Mouse (Mus musculus): ENCODE results near the gene Shmt1. TPM values are rescaled to one million over a fixed set of nuclear protein-coding genes. Genes with fewer than 3 reads are reported as not detected.

Shmt1 gene
- polyA plus RNA-seq, 1 experiment from 2014 or later, result 34.5 TPM

DNA sequence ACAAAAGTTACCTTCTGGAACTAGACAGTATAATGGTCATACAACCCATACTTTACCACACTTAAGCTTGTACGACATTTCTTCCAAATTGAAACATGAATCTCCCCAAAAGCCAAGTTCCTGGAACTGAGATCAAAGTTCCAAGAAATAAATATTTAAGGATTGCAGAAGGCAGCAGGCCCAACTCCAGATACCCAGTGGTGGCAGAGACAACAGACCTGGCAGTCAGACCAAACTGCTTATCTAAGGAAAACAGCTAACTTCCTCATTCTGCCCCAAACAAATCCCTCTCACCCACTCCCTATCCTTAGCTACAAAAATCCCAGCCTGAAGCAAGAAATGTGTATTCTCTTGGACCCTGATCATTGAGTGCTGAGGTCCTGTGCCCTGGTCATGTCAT, 36.7 kb downstream of the Shmt1 start:
- no peak overlapping the region for H3K9ac ChIP-seq (ENCODE audit: low read depth, low read length)
- TF ChIP-seq CTCF (IDR thresholded peaks at IDR 0.05; ENCODE audit: low read depth), result no peak
- no peaks in the 10 kb centered on the region for H3K9me3 ChIP-seq (ENCODE audit: control insufficient read depth)
- no peak for ATAC-seq
- 56% methylated on average over 1 of the region's 1 CpGs for WGBS
- H3K36me3 ChIP-seq (ENCODE audit: control insufficient read depth, insufficient read depth), result peaks cover 7% of the 10 kb centered on the region; the same call in 1 of the 2 replicates
- H3K27ac ChIP-seq (ENCODE audit: low read depth, low read length), result no peak overlapping the region
- peaks cover 8% of the 10 kb centered on the region for H3K4me1 ChIP-seq (replicated peaks; ENCODE audit: control insufficient read depth, insufficient read depth, low read length)
- no peak overlapping the region for H3K4me2 ChIP-seq (replicated peaks; ENCODE audit: low read depth)
- no peaks in the 10 kb centered on the region for H3K27me3 ChIP-seq (replicated peaks; ENCODE audit: control insufficient read depth, insufficient read depth, low read length)
- no peak overlapping the region for H3K4me3 ChIP-seq (ENCODE audit: low read depth, low read length)

DNA sequence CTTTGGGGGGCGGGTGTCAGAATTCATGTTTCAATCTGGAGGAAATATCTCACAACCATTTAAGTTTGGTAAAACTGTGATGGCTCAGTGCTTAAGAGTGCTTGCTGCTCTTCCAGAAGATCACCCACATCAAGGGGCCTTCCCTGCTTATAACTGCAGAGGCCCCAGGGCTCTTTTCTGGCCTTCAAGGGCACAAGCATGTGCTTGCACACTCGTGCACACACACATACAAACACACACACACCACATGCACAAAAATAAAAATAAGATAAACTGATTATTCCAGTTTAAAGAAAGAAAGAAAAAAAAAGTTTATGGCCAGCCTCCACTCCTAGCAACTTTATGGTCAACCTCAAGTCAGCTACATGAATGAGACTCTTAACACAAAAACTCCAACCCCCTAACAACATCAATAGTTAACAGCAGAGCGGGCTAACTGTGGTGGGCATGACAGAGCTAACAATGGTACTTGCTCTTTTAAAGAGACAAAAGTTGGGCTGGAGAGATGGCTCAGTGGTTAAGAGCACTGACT, 37.3 kb downstream of the Shmt1 start:
- peaks cover 3% of the 10 kb centered on the region; the same call in 1 of the 2 replicates for H3K4me1 ChIP-seq (replicated peaks; ENCODE audit: control insufficient read depth, insufficient read depth, low read length)
- H3K9me3 ChIP-seq (ENCODE audit: control insufficient read depth), result no peaks in the 10 kb centered on the region
- TF ChIP-seq CTCF (IDR thresholded peaks at IDR 0.05; ENCODE audit: low read depth), result no peak
- no peak overlapping the region for H3K4me3 ChIP-seq (ENCODE audit: low read depth, low read length)
- no peak overlapping the region for H3K4me2 ChIP-seq (replicated peaks; ENCODE audit: low read depth)
- WGBS, result 83% methylated on average over 3 of the region's 3 CpGs
- H3K36me3 ChIP-seq (ENCODE audit: control insufficient read depth, insufficient read depth), result peaks cover 3% of the 10 kb centered on the region; the same call in 1 of the 2 replicates
- no peak for ATAC-seq
- no peak overlapping the region for H3K27ac ChIP-seq (ENCODE audit: low read depth, low read length)
- no peak overlapping the region for H3K9ac ChIP-seq (ENCODE audit: low read depth, low read length)
- no peaks in the 10 kb centered on the region for H3K27me3 ChIP-seq (replicated peaks; ENCODE audit: control insufficient read depth, insufficient read depth, low read length)

DNA sequence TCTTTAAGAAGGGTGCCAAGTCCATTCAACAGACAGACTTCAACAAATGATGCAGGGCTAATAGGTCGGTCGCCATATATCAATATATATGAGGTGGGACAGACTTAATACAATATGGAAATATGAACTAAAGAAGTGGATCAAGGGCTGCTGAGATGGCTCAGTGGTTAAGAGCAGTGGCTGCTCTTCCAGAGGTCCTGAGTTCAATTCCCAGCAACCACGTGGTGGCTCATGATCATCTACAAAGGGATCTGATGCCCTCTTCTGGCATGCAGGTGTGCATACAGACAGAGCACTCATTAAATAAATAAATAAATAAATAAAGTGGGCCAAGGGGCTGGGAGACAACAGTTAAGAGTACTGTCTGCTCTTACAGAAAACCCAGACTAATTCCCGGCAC, 39.4 kb downstream of the Shmt1 start:
- Histone ChIP-seq H3K27ac (ENCODE audit: low read depth, low read length) (no peak overlapping the region), H3K27me3 (replicated peaks; ENCODE audit: control insufficient read depth, insufficient read depth, low read length) (no peaks in the 10 kb centered on the region), H3K4me2 (replicated peaks; ENCODE audit: low read depth) (no peak overlapping the region), H3K36me3 (ENCODE audit: control insufficient read depth, insufficient read depth) (no peaks in the 10 kb centered on the region), H3K9me3 (ENCODE audit: control insufficient read depth) (no peaks in the 10 kb centered on the region), H3K4me3 (ENCODE audit: low read depth, low read length) (no peak overlapping the region), H3K4me1 (replicated peaks; ENCODE audit: control insufficient read depth, insufficient read depth, low read length) (peaks cover 3% of the 10 kb centered on the region; the same call in 1 of the 2 replicates), H3K9ac (ENCODE audit: low read depth, low read length) (no peak overlapping the region)
- WGBS, result 87% methylated on average over 4 of the region's 4 CpGs
- no peak for ATAC-seq
- TF ChIP-seq CTCF (IDR thresholded peaks at IDR 0.05; ENCODE audit: low read depth), result 0 out of 2 replicates have a peak, but pooled peaks have one; percentile 10

DNA sequence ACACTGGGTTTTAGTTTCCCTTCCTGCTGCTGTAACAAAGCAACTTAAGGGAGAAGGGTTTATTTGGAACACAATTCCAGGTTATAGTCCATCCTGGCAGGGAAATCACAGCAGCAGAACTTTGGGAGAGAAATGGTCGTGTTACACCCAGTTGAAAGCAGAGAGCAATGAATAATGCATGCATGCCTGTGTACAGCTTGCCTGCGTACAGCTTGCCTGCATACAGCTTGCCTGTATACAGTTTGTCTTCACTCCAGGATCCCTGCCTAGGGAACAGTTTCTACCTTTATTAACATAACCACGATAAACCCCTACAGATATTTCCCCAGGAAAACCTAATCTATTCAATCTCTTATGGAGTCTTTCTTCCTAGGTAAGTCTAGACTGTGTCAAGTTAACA, 40.7 kb downstream of the Shmt1 start:
- Histone ChIP-seq H3K4me3 (ENCODE audit: low read depth, low read length) (no peak overlapping the region), H3K9me3 (ENCODE audit: control insufficient read depth) (no peaks in the 10 kb centered on the region), H3K4me2 (replicated peaks; ENCODE audit: low read depth) (no peak overlapping the region), H3K27ac (ENCODE audit: low read depth, low read length) (no peak overlapping the region), H3K9ac (ENCODE audit: low read depth, low read length) (no peak overlapping the region), H3K27me3 (replicated peaks; ENCODE audit: control insufficient read depth, insufficient read depth, low read length) (no peaks in the 10 kb centered on the region), H3K4me1 (replicated peaks; ENCODE audit: control insufficient read depth, insufficient read depth, low read length) (peaks cover 3% of the 10 kb centered on the region; the same call in 1 of the 2 replicates), H3K36me3 (ENCODE audit: control insufficient read depth, insufficient read depth) (no peaks in the 10 kb centered on the region)
- 86% methylated on average over 3 of the region's 3 CpGs for WGBS
- no peak for ATAC-seq
- TF ChIP-seq CTCF (IDR thresholded peaks at IDR 0.05; ENCODE audit: low read depth), result no peak

DNA sequence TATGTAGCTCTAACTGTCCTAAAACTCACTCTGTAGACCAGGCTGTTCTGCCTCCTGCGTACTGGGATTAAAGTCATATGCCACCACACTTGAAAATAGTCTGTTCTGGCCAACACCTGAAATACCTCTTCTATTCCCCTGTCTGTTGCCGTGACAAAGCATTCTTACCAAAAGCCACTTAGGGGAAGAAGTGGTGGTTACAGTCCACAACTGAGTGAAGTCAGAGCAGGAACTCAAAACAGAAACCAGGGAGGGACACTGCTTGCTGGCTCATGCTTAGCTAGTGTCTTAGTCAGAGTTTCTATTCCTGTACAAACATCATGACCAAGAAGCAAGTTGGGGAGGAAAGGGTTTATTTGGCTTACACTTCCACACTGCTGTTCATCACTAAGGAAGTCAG, 42.2 kb downstream of the Shmt1 start:
- H3K4me2 ChIP-seq (replicated peaks; ENCODE audit: low read depth), result no peak overlapping the region
- H3K9me3 ChIP-seq (ENCODE audit: control insufficient read depth), result no peaks in the 10 kb centered on the region
- H3K9ac ChIP-seq (ENCODE audit: low read depth, low read length), result no peak overlapping the region
- H3K36me3 ChIP-seq (ENCODE audit: control insufficient read depth, insufficient read depth), result no peaks in the 10 kb centered on the region
- H3K27me3 ChIP-seq (replicated peaks; ENCODE audit: control insufficient read depth, insufficient read depth, low read length), result no peaks in the 10 kb centered on the region
- 0 out of 2 replicates have a peak, but pooled peaks have one; percentile 43 for ATAC-seq
- no peak overlapping the region for H3K27ac ChIP-seq (ENCODE audit: low read depth, low read length)
- 84% methylated on average over 2 of the region's 2 CpGs for WGBS
- no peak overlapping the region for H3K4me3 ChIP-seq (ENCODE audit: low read depth, low read length)
- H3K4me1 ChIP-seq (replicated peaks; ENCODE audit: control insufficient read depth, insufficient read depth, low read length), result no peaks in the 10 kb centered on the region
- no peak for TF ChIP-seq CTCF (IDR thresholded peaks at IDR 0.05; ENCODE audit: low read depth)

DNA sequence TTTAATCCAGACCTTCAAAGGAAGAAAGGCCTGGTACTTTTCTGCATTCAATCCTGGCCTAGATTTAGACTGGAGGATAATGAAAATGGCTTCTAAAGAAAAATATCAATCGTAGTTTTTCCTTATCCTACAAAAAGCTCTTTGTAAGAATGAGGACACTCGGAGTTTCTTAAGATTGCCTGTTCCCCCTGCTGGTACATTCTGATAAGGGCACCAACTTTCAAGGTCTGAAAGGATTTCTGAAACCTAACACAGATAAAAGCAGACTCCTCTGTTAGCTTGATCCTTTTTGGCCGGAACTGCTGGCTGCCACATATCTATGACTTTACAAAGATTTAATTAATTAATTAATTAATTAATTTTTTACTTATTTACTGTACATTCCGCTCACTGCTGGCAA, 44.5 kb downstream of the Shmt1 start:
- 76% methylated on average over 4 of the region's 4 CpGs for WGBS
- Histone ChIP-seq H3K36me3 (ENCODE audit: control insufficient read depth, insufficient read depth) (no peaks in the 10 kb centered on the region), H3K4me3 (ENCODE audit: low read depth, low read length) (no peak overlapping the region), H3K4me1 (replicated peaks; ENCODE audit: control insufficient read depth, insufficient read depth, low read length) (no peaks in the 10 kb centered on the region), H3K9me3 (ENCODE audit: control insufficient read depth) (no peaks in the 10 kb centered on the region), H3K27me3 (replicated peaks; ENCODE audit: control insufficient read depth, insufficient read depth, low read length) (no peaks in the 10 kb centered on the region), H3K4me2 (replicated peaks; ENCODE audit: low read depth) (no peak overlapping the region), H3K9ac (ENCODE audit: low read depth, low read length) (no peak overlapping the region), H3K27ac (ENCODE audit: low read depth, low read length) (no peak overlapping the region)
- 0 out of 2 replicates have a peak, but pooled peaks have one; percentile 20 for TF ChIP-seq CTCF (IDR thresholded peaks at IDR 0.05; ENCODE audit: low read depth)
- no peak for ATAC-seq
